Mouse (Mus musculus) limb, embryonic 11.5 days (tissue): ENCODE measurements at regions not wholly inside any gene's neighbourhood (a gene's known extent, or its start where the extent isn't known, plus 50 kb on each side); places are given as distances from the start of the nearest gene placed in this dataset.
"Not testable (repeated sequence)": the region's sequence is repeated elsewhere in the genome, so short reads cannot be mapped to it uniquely, and the experiment has no call there.

Experiments used
- ATAC-seq: fragments of 200-750 bp; cut with Nextera tagmentation; 2 replicates; pipeline ENCODE4 v1.8.0; 2017; ENCODE audit warnings: low read depth; ENCODE audit not compliant: insufficient number of reproducible peaks, low FRiP score, low TSS enrichment
- DNase-seq: peaks from one replicate; pipeline ENCODE4 v3.0.0-alpha.2; 2015; ENCODE audit warnings: low spot score
- H3K27ac ChIP-seq: fragments of 300-500 bp; sonication (generic); replicated peaks from 2 replicates; pipeline ENCODE4 v1.5.1; 2014; ENCODE audit warnings: low read depth, mild to moderate bottlenecking, low read length
- H3K27me3 ChIP-seq: fragments of 300-500 bp; sonication (generic); 2 replicates; pipeline ENCODE4 v1.6.1; 2014; ENCODE audit warnings: mild to moderate bottlenecking, low read length, mixed read lengths; ENCODE audit not compliant: control insufficient read depth, insufficient read depth
- H3K36me3 ChIP-seq: fragments of 300-500 bp; sonication (generic); 2 replicates; pipeline ENCODE4 v1.6.1; 2014; ENCODE audit warnings: mild to moderate bottlenecking, low read length, moderate library complexity, mixed read lengths; ENCODE audit not compliant: control insufficient read depth, insufficient read depth
- H3K4me1 ChIP-seq: fragments of 300-500 bp; sonication (generic); 2 replicates; pipeline ENCODE4 v1.6.1; 2014; ENCODE audit warnings: low read length, mixed read lengths; ENCODE audit not compliant: control insufficient read depth, insufficient read depth
- H3K4me2 ChIP-seq: fragments of 300-500 bp; sonication (generic); 2 replicates; pipeline ENCODE4 v1.6.1; 2014; ENCODE audit warnings: low read depth, mild to moderate bottlenecking, moderate library complexity; ENCODE audit not compliant: severe bottlenecking
- H3K4me3 ChIP-seq: fragments of 300-500 bp; sonication (generic); 2 replicates; pipeline ENCODE4 v1.5.1; 2014; ENCODE audit warnings: low read depth, low read length
- H3K9ac ChIP-seq: fragments of 300-500 bp; sonication (generic); 2 replicates; pipeline ENCODE4 v1.6.1; 2014; ENCODE audit warnings: mild to moderate bottlenecking, low read length
- H3K9me3 ChIP-seq: fragments of 300-500 bp; sonication (generic); 2 replicates; pipeline ENCODE4 v1.6.1; 2016; ENCODE audit warnings: low read length; ENCODE audit not compliant: control insufficient read depth
- WGBS: fragments of 180-500 bp; shearing (Covaris S2); extraction: QIAGEN DNeasy Blood & Tissue Kit; methylation state at CpG from one replicate; pipeline ENCODE4 v1.1.7; 2014; 5-methylcytosine and 5-hydroxymethylcytosine counted together

GRCm38 (mm10) chr10:53463471-53463870 lies 83.7 kb upstream of the Cep85l start:
- H3K4me1 ChIP-seq: no peaks in the 10 kb centered on the region
- no peaks in the 10 kb centered on the region for H3K27me3 ChIP-seq
- no peak for ATAC-seq

GRCm38 (mm10) chr10:53462449-53463308 lies 82.9 kb upstream of the Cep85l start:
- no peak for ATAC-seq
- WGBS: 55% methylated on average over 15 of the region's 15 CpGs
- no peak overlapping the region for H3K4me3 ChIP-seq
- no peak overlapping the region for H3K4me2 ChIP-seq
- no peaks in the 10 kb centered on the region for H3K9me3 ChIP-seq
- H3K27me3 ChIP-seq: no peaks in the 10 kb centered on the region
- H3K9ac ChIP-seq: no peak overlapping the region
- no peak overlapping the region for H3K27ac ChIP-seq
- H3K4me1 ChIP-seq: no peaks in the 10 kb centered on the region
- DNase-seq: no peak
- no peaks in the 10 kb centered on the region for H3K36me3 ChIP-seq

More at GRCm38 (mm10) chr10:53463471-53463870, 83.7 kb upstream of the Cep85l start:
- Histone ChIP-seq H3K9me3 (no peaks in the 10 kb centered on the region), H3K27ac (no peak overlapping the region), H3K36me3 (no peaks in the 10 kb centered on the region), H3K9ac (no peak overlapping the region), H3K4me2 (no peak overlapping the region), H3K4me3 (no peak overlapping the region)
- WGBS: 52% methylated on average over 3 of the region's 3 CpGs
- DNase-seq: no peak

GRCm38 (mm10) chr10:53461070-53461781 lies 81.5 kb upstream of the Cep85l start:
- Histone ChIP-seq H3K9me3 (no peaks in the 10 kb centered on the region), H3K4me3 (no peak overlapping the region), H3K4me2 (no peak overlapping the region), H3K27ac (no peak overlapping the region), H3K27me3 (no peaks in the 10 kb centered on the region), H3K9ac (no peak overlapping the region), H3K4me1 (no peaks in the 10 kb centered on the region), H3K36me3 (no peaks in the 10 kb centered on the region)
- no peak for DNase-seq
- no peak for ATAC-seq
- WGBS: 85% methylated on average over 7 of the region's 7 CpGs

- H3K4me2 ChIP-seq, H3K9ac ChIP-seq, H3K4me1 ChIP-seq, H3K27me3 ChIP-seq, DNase-seq, H3K36me3 ChIP-seq, H3K9me3 ChIP-seq, ATAC-seq, H3K4me3 ChIP-seq, H3K27ac ChIP-seq: not testable (repeated sequence)
- WGBS: 82% methylated on average over 1 of the region's 1 CpGs
These were observed 80.0 kb upstream of the Cep85l start for GRCm38 (mm10) chr10:53459706-53460105.

GRCm38 (mm10) chr10:53456027-53456713 lies 76.4 kb upstream of the Cep85l start:
- H3K27me3 ChIP-seq: no peaks in the 10 kb centered on the region
- no peak overlapping the region for H3K27ac ChIP-seq
- H3K4me2 ChIP-seq: no peak overlapping the region
- ATAC-seq (no peak), DNase-seq (no peak)
- H3K36me3 ChIP-seq: no peaks in the 10 kb centered on the region
- H3K9me3 ChIP-seq: no peaks in the 10 kb centered on the region
- H3K4me1 ChIP-seq: no peaks in the 10 kb centered on the region
- H3K9ac ChIP-seq: no peak overlapping the region
- WGBS: 68% methylated on average over 4 of the region's 4 CpGs
- H3K4me3 ChIP-seq: no peak overlapping the region

GRCm38 (mm10) chr10:53444789-53445188 lies 65.0 kb upstream of the Cep85l start:
- H3K36me3 ChIP-seq: no peaks in the 10 kb centered on the region
- no peak overlapping the region for H3K4me3 ChIP-seq

GRCm38 (mm10) chr10:53443443-53443842 lies 63.7 kb upstream of the Cep85l start:
- WGBS: 90% methylated on average over 1 of the region's 1 CpGs
- DNase-seq (no peak), ATAC-seq (no peak)
- Histone ChIP-seq H3K9ac (no peak overlapping the region), H3K27me3 (no peaks in the 10 kb centered on the region), H3K4me2 (no peak overlapping the region), H3K4me1 (no peaks in the 10 kb centered on the region), H3K4me3 (no peak overlapping the region), H3K9me3 (no peaks in the 10 kb centered on the region), H3K27ac (no peak overlapping the region), H3K36me3 (no peaks in the 10 kb centered on the region)

More at GRCm38 (mm10) chr10:53444789-53445188, 65.0 kb upstream of the Cep85l start:
- DNase-seq: no peak
- 43% methylated on average over 3 of the region's 3 CpGs for WGBS
- H3K9ac ChIP-seq: no peak overlapping the region
- H3K9me3 ChIP-seq: no peaks in the 10 kb centered on the region
- no peak overlapping the region for H3K4me2 ChIP-seq
- no peak overlapping the region for H3K27ac ChIP-seq
- ATAC-seq: no peak
- H3K4me1 ChIP-seq: no peaks in the 10 kb centered on the region
- H3K27me3 ChIP-seq: no peaks in the 10 kb centered on the region

GRCm38 (mm10) chr10:53442912-53443311 lies 63.2 kb upstream of the Cep85l start:
- no peak overlapping the region for H3K4me3 ChIP-seq
- no peaks in the 10 kb centered on the region for H3K4me1 ChIP-seq
- H3K9ac ChIP-seq: no peak overlapping the region
- no peak overlapping the region for H3K4me2 ChIP-seq
- 98% methylated on average over 14 of the region's 14 CpGs for WGBS
- H3K27me3 ChIP-seq: no peaks in the 10 kb centered on the region
- no peaks in the 10 kb centered on the region for H3K9me3 ChIP-seq
- no peak for ATAC-seq
- DNase-seq: no peak
- H3K36me3 ChIP-seq: no peaks in the 10 kb centered on the region
- H3K27ac ChIP-seq: no peak overlapping the region
